In the genomic region with DNA sequence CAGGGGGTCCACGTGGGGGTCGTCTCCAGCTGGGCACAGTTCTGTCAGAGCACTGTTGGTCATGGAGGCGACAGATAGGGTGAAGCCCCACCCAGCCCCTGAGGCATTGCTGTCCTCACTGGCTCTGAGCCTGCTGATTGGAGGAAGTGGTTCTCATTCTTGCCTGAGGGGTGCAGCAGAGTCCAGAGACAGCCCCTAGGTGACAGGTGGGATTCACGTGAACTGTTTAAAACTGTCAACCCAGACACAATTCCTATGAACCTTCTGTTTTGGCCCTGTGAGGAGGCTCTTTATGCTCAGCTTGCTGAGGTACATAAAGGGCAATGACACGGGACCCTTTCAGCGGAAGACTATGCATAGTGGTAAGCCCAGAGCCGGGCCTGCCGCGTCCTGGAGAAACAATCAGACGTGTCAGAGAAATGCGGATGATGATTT, we compare ENCODE assay signal across 10 mouse cellular contexts.
DNase-seq lines count a peak whose midpoint lies in the region; ATAC-seq and TF ChIP-seq lines count a peak whose summit lies in the region.
"Had no signal": no experiment of that assay in that cellular context is flagged by ENCODE, and none has a peak within 500 bp of the region (broad histone marks: within the 10 kb centered on the region; RNA-seq: fewer than 3 reads in every experiment).

No protein-coding gene starts in this region.

- H3K27ac ChIP-seq in heart, adult 2 months, result no peak overlapping the region
- H3K27ac ChIP-seq in heart, embryonic 10.5 days, result no peak overlapping the region
- no peak overlapping the region for H3K27ac ChIP-seq in embryonic facial prominence, embryonic 11.5 days (replicated peaks; ENCODE audit: low read depth, low read length)
- H3K27ac ChIP-seq in liver, embryonic 16.5 days (ENCODE audit: low read length), result no peak overlapping the region

- intact Hi-C loops in heart, adult 2 months (cut with DNase I), result no loop called here

- TF ChIP-seq POLR2A in heart, adult 2 months (IDR thresholded peaks at IDR 0.05; ENCODE audit: insufficient read depth, low read depth, low read length), result no peak
- no peak for TF ChIP-seq POLR2A in lung, adult 2 months (IDR thresholded peaks at IDR 0.05; ENCODE audit: borderline replicate concordance, extremely low read depth, low read depth, low read length)

- H3K4me3 ChIP-seq in heart, adult 2 months, result no peak overlapping the region
- H3K4me3 ChIP-seq in heart, embryonic 10.5 days, result no peak overlapping the region
- no peak overlapping the region for H3K4me3 ChIP-seq in embryonic facial prominence, embryonic 11.5 days (ENCODE audit: low read depth, low read length)
- H3K4me3 ChIP-seq in liver, embryonic 16.5 days (ENCODE audit: low read depth, low read length), result no peak overlapping the region
- no peak overlapping the region for H3K4me3 ChIP-seq in lung, adult 2 months (replicated peaks; ENCODE audit: extremely low read depth, low read depth, low read length)
- H3K4me3 ChIP-seq: erythroblast, embryonic 14.5 days had no signal

- H3K4me1 ChIP-seq in heart, adult 2 months (ENCODE audit: control insufficient read depth, insufficient read depth, low read length), result no peaks in the 10 kb centered on the region
- H3K4me1 ChIP-seq in heart, embryonic 10.5 days, result peaks cover 10% of the 10 kb centered on the region; the same call in 1 of the 2 replicates
- H3K4me1 ChIP-seq in embryonic facial prominence, embryonic 11.5 days (ENCODE audit: control insufficient read depth, insufficient read depth, low read length), result 0 out of 2 replicates have a peak, but pooled peaks cover 2% of the 10 kb centered on the region
- H3K4me1 ChIP-seq in liver, embryonic 16.5 days (ENCODE audit: control insufficient read depth, low read depth, low read length), result no peaks in the 10 kb centered on the region
- H3K4me1 ChIP-seq in lung, adult 2 months (ENCODE audit: control insufficient read depth, insufficient read depth, low read length), result no peaks in the 10 kb centered on the region

- peak in 1 of 2 experiments; percentile 6 for DNase-seq in heart, adult 2 months
- DNase-seq in heart, embryonic 10.5 days (ENCODE audit: low spot score), result no peak
- no peak for DNase-seq in embryonic facial prominence, embryonic 11.5 days (ENCODE audit: low spot score)
- peak; percentile 28 for DNase-seq in kidney, postnatal 10 days
- peak; percentile 28 for DNase-seq in thymus, postnatal 14 days
- no peak for DNase-seq in lung, adult 2 months
- no peak for DNase-seq in gastrocnemius, adult 8-10 months (ENCODE audit: low spot score in 2 of 2)
- DNase-seq: lung, embryonic 14.5 days had no signal

- H3K4me2 ChIP-seq in embryonic facial prominence, embryonic 11.5 days (ENCODE audit: low read depth, low read length), result no peak overlapping the region
- H3K4me2 ChIP-seq in liver, embryonic 16.5 days (ENCODE audit: low read depth, low read length), result no peak overlapping the region
- H3K4me2 ChIP-seq: lung, embryonic 14.5 days had no signal

- no peak for TF ChIP-seq EP300 in heart, adult 2 months (IDR thresholded peaks at IDR 0.05; ENCODE audit: insufficient read depth, low read depth, low read length)

- TF ChIP-seq CTCF in heart, adult 2 months (IDR thresholded peaks at IDR 0.05), result 0 out of 2 replicates have a peak, but pooled peaks have one; percentile 15
- TF ChIP-seq CTCF in lung, adult 2 months (IDR thresholded peaks at IDR 0.05; ENCODE audit: insufficient read depth, low read length), result no peak

- H3K79me2 ChIP-seq in heart, adult 2 months (replicated peaks; ENCODE audit: control insufficient read depth, insufficient read depth, low read length), result no peaks in the 10 kb centered on the region

- peak; percentile 36; the same call in 1 of the 2 replicates for ATAC-seq in embryonic facial prominence, embryonic 11.5 days (replicated peaks; ENCODE audit: insufficient number of reproducible peaks, low FRiP score, low TSS enrichment, low read depth)
- peak; percentile 68; the same call in 1 of the 2 replicates for ATAC-seq in liver, embryonic 16.5 days (ENCODE audit: low read depth)

- no peak overlapping the region for H3K9ac ChIP-seq in heart, adult 2 months (ENCODE audit: low read depth, low read length)
- H3K9ac ChIP-seq in embryonic facial prominence, embryonic 11.5 days (replicated peaks; ENCODE audit: low read length), result no peak overlapping the region
- no peak overlapping the region for H3K9ac ChIP-seq in liver, embryonic 16.5 days (ENCODE audit: low read depth, low read length)
- H3K9ac ChIP-seq: lung, embryonic 14.5 days had no signal

- 68% methylated on average over 11 of the region's 11 CpGs for WGBS in heart, adult 2 months
- 60% methylated on average over 11 of the region's 11 CpGs for WGBS in heart, embryonic 10.5 days
- 45% methylated on average over 11 of the region's 11 CpGs for whole genome bisulfite sequencing in embryonic facial prominence, embryonic 11.5 days
- WGBS in liver, embryonic 16.5 days (ENCODE audit: insufficient replicate concordance), result 49% methylated on average over 11 of the region's 11 CpGs
- WGBS in lung, adult 2 months, result 63% methylated on average over 11 of the region's 11 CpGs

- H3K36me3 ChIP-seq in heart, adult 2 months (ENCODE audit: control insufficient read depth, insufficient read depth, low read length), result no peaks in the 10 kb centered on the region
- H3K36me3 ChIP-seq in heart, embryonic 10.5 days, result no peaks in the 10 kb centered on the region
- H3K36me3 ChIP-seq in embryonic facial prominence, embryonic 11.5 days (replicated peaks; ENCODE audit: control insufficient read depth, insufficient read depth, low read depth, low read length), result no peaks in the 10 kb centered on the region
- H3K36me3 ChIP-seq in liver, embryonic 16.5 days (ENCODE audit: control insufficient read depth, insufficient read depth), result no peaks in the 10 kb centered on the region

- H3K27me3 ChIP-seq in heart, adult 2 months (ENCODE audit: control insufficient read depth, insufficient read depth, low read length), result no peaks in the 10 kb centered on the region
- no peaks in the 10 kb centered on the region for H3K27me3 ChIP-seq in heart, embryonic 10.5 days (ENCODE audit: insufficient read depth, poor library complexity, severe bottlenecking)
- no peaks in the 10 kb centered on the region for H3K27me3 ChIP-seq in embryonic facial prominence, embryonic 11.5 days (ENCODE audit: control insufficient read depth, insufficient read depth, low read length)
- no peaks in the 10 kb centered on the region for H3K27me3 ChIP-seq in liver, embryonic 16.5 days (ENCODE audit: control insufficient read depth, insufficient read depth, low read depth, low read length)

- no peaks in the 10 kb centered on the region for H3K9me3 ChIP-seq in heart, embryonic 10.5 days
- H3K9me3 ChIP-seq in embryonic facial prominence, embryonic 11.5 days (replicated peaks; ENCODE audit: control insufficient read depth, low read length), result no peaks in the 10 kb centered on the region
- H3K9me3 ChIP-seq in liver, embryonic 16.5 days (replicated peaks; ENCODE audit: control insufficient read depth, low read length), result no peaks in the 10 kb centered on the region

Comparison
In these comparisons a context has a peak if more than half of its experiments do, and no peak if none do; other contexts are left out.
1. DNase-seq: peak in kidney, postnatal 10 days (single experiment) and thymus, postnatal 14 days (single experiment); none in heart, embryonic 10.5 days (single experiment), embryonic facial prominence, embryonic 11.5 days (single experiment), lung, adult 2 months (single experiment) and gastrocnemius, adult 8-10 months (0 of 2).